8 mouse cellular contexts compared by ENCODE assay signal in genomic region chr13:62624277-62624665, GRCm38 (mm10). TPM values are rescaled to one million over a fixed set of nuclear protein-coding genes. Genes with fewer than 3 reads are reported as not detected.
A peak's percentile ranks its signal among the peaks of the same experiment; 100 is the strongest.
DNase-seq lines count a peak whose midpoint lies in the region; ATAC-seq and TF ChIP-seq lines count a peak whose summit lies in the region.
"Not testable (repeated sequence)": the region's sequence is repeated elsewhere in the genome, so short reads cannot be mapped to it uniquely, and the experiment has no call there.

No protein-coding gene starts in this region.

- not testable (repeated sequence) for TF ChIP-seq POLR2A in thymus, adult 2 months (IDR thresholded peaks at IDR 0.05; ENCODE audit: control insufficient read depth, extremely low read depth, insufficient read depth, low read length, poor library complexity)

- TF ChIP-seq CTCF in forebrain, postnatal 0 days (IDR thresholded peaks at IDR 0.05; ENCODE audit: low read depth); layer of hippocampus, adult 2 months (conservative IDR thresholded peaks at IDR 0.05); thymus, adult 2 months (IDR thresholded peaks at IDR 0.05; ENCODE audit: borderline replicate concordance, control insufficient read depth, extremely low read depth, insufficient read depth, low read length, poor library complexity): not testable (repeated sequence)

- H3K9me3 ChIP-seq in ES-E14 (ENCODE audit: control insufficient read depth, insufficient read depth, low read depth, low read length); forebrain, postnatal 0 days (ENCODE audit: low read length); hindbrain, embryonic 13.5 days; lung, embryonic 15.5 days: not testable (repeated sequence)

- ATAC-seq in forebrain, postnatal 0 days, result peak; percentile 76
- peak; percentile 93 for ATAC-seq in hindbrain, embryonic 13.5 days (ENCODE audit: low FRiP score)
- peak; percentile 70; the same call in 1 of the 2 replicates for ATAC-seq in lung, embryonic 15.5 days (ENCODE audit: borderline replicate concordance, extremely low read depth, low FRiP score, low TSS enrichment)

- in situ Hi-C loops in ES-E14 (cut with MboI; ENCODE audit: low sequenced_read_pairs in 2 of 2, unreplicated experiment in 2 of 2), result loop anchor here in 1 of 2 experiments (10.0 kb wide), 1 partner anchor 231 kb away; the partner anchor contains the start of gene Fbp2

- not testable (repeated sequence) for H3K27ac ChIP-seq in ES-E14 (ENCODE audit: insufficient read depth, low read depth, low read length, poor library complexity, severe bottlenecking); forebrain, postnatal 0 days (ENCODE audit: low read depth, low read length); hindbrain, embryonic 13.5 days; lung, embryonic 15.5 days; thymus, adult 2 months (ENCODE audit: control insufficient read depth, insufficient read depth, low read length)
- peak overlapping the region; percentile 43; the same call in 1 of the 2 replicates for H3K27ac ChIP-seq in layer of hippocampus, adult 2 months

- H3K36me3 ChIP-seq in ES-E14 (ENCODE audit: control insufficient read depth, insufficient read depth, low read length, poor library complexity, severe bottlenecking); forebrain, postnatal 0 days (ENCODE audit: insufficient read depth); hindbrain, embryonic 13.5 days; lung, embryonic 15.5 days; thymus, adult 2 months (ENCODE audit: control insufficient read depth, insufficient read depth, low read length): not testable (repeated sequence)

- 3% methylated on average over 7 of the region's 7 CpGs for WGBS in forebrain, postnatal 0 days
- 9% methylated on average over 7 of the region's 7 CpGs for WGBS in hindbrain, embryonic 13.5 days
- 5% methylated on average over 7 of the region's 7 CpGs for WGBS in lung, embryonic 15.5 days
- WGBS in thymus, adult 2 months, result 12% methylated on average over 7 of the region's 7 CpGs

- DNase-seq in ES-E14 (ENCODE audit: low read depth, low spot score); layer of hippocampus, adult 2 months (ENCODE audit: low spot score in 2 of 2); thymus, adult 2 months: not testable (repeated sequence)
- DNase-seq in embryo, embryonic 9.5 days (ENCODE audit: extremely low spot score), result peak; percentile 14
- peak; percentile 50 for DNase-seq in forebrain, postnatal 0 days
- peak; percentile 14 for DNase-seq in naive thymus-derived CD4-positive, alpha-beta T cell, adult 2 months (ENCODE audit: low read depth)

- peak overlapping the region in 1 of 2 experiments; percentile 91; a peak in 2 of 4 replicates for H3K4me3 ChIP-seq in ES-E14 (ENCODE audit: insufficient read depth in 1 of 2, low read depth in 1 of 2, low read length in 2 of 2, poor library complexity in 1 of 2, severe bottlenecking in 1 of 2)
- H3K4me3 ChIP-seq in forebrain, postnatal 0 days (ENCODE audit: low read depth, low read length), result peak overlapping the region; percentile 46
- peak overlapping the region; percentile 49 for H3K4me3 ChIP-seq in hindbrain, embryonic 13.5 days
- peak overlapping the region; percentile 54 for H3K4me3 ChIP-seq in layer of hippocampus, adult 2 months
- peak overlapping the region; percentile 55 for H3K4me3 ChIP-seq in lung, embryonic 15.5 days
- H3K4me3 ChIP-seq in thymus, adult 2 months (ENCODE audit: control insufficient read depth, insufficient read depth, low read length), result peak overlapping the region; percentile 97

- H3K9ac ChIP-seq in ES-E14 (ENCODE audit: insufficient read depth, low read depth, low read length, poor library complexity, severe bottlenecking), result peak overlapping the region; percentile 43; the same call in 1 of the 2 replicates
- H3K9ac ChIP-seq in forebrain, postnatal 0 days, result peak overlapping the region; percentile 50
- H3K9ac ChIP-seq in hindbrain, embryonic 13.5 days, result peak overlapping the region; percentile 59
- peak overlapping the region; percentile 32 for H3K9ac ChIP-seq in lung, embryonic 15.5 days

- not testable (repeated sequence) for H3K27me3 ChIP-seq in forebrain, postnatal 0 days (ENCODE audit: insufficient read depth, low read length); hindbrain, embryonic 13.5 days; lung, embryonic 15.5 days; thymus, adult 2 months (ENCODE audit: control insufficient read depth, insufficient read depth, low read length)

- peak overlapping the region; percentile 58 for H3K4me2 ChIP-seq in forebrain, postnatal 0 days (ENCODE audit: low read depth)
- peak overlapping the region; percentile 55 for H3K4me2 ChIP-seq in hindbrain, embryonic 13.5 days
- H3K4me2 ChIP-seq in lung, embryonic 15.5 days, result peak overlapping the region; percentile 57

- H3K4me1 ChIP-seq in ES-E14 (ENCODE audit: control insufficient read depth in 2 of 2, insufficient read depth in 2 of 2, low read length in 2 of 2, poor library complexity in 1 of 2); forebrain, postnatal 0 days (ENCODE audit: insufficient read depth); hindbrain, embryonic 13.5 days (replicated peaks); lung, embryonic 15.5 days; thymus, adult 2 months (replicated peaks; ENCODE audit: control insufficient read depth, insufficient read depth, low read length): not testable (repeated sequence)

RNA-seq across cellular contexts. Expression of gene 6720489N17Rik, which starts 0.3 kb away (rescaled TPM):
- total RNA-seq in ES-E14 (2012; rRNA removed), result 7.3 and 7.5 TPM in 2 replicates
- total RNA-seq in forebrain, postnatal 0 days (2014; rRNA removed), result 3.8 and 4.4 TPM in 2 replicates
- 3.9 and 5.6 TPM in 2 replicates for polyA plus RNA-seq in forebrain, postnatal 0 days (2015; fragmentation: Nextera tagmentation; extraction: Ambion mirVana)
- polyA plus RNA-seq in hindbrain, embryonic 13.5 days (2015; fragmentation: Nextera tagmentation; extraction: Ambion mirVana), result 8.5 and 9.4 TPM in 2 replicates
- 1 to 10 TPM; 4.5 to 4.8 TPM for total RNA-seq in layer of hippocampus, adult 2 months (2021)
- polyA plus RNA-seq in lung, embryonic 15.5 days (2015; fragmentation: Nextera tagmentation; extraction: Ambion mirVana), result 15.4 and 17.4 TPM in 2 replicates
- 0.15 and 0.41 TPM in 2 replicates for polyA plus RNA-seq in thymus, adult 2 months (2012; rRNA removed)

RNA-seq across cellular contexts. Expression of gene Zfp934, which starts 53.3 kb away (rescaled TPM):
- total RNA-seq in ES-E14 (2012; rRNA removed), result 8.6 and 9.5 TPM in 2 replicates
- 6.0 and 7.3 TPM in 2 replicates for total RNA-seq in forebrain, postnatal 0 days (2014; rRNA removed)
- 6.3 and 8.2 TPM in 2 replicates for polyA plus RNA-seq in forebrain, postnatal 0 days (2015; fragmentation: Nextera tagmentation; extraction: Ambion mirVana)
- 12.9 and 14.4 TPM in 2 replicates for polyA plus RNA-seq in hindbrain, embryonic 13.5 days (2015; fragmentation: Nextera tagmentation; extraction: Ambion mirVana)
- 1 to 10 TPM; 7.9 to 8.4 TPM for total RNA-seq in layer of hippocampus, adult 2 months (2021)
- 17.9 and 21.5 TPM in 2 replicates for polyA plus RNA-seq in lung, embryonic 15.5 days (2015; fragmentation: Nextera tagmentation; extraction: Ambion mirVana)
- 2.3 and 2.7 TPM in 2 replicates for polyA plus RNA-seq in thymus, adult 2 months (2012; rRNA removed)
